Comparison of ENCODE assay signal across 9 mouse cellular contexts in the genomic region with DNA sequence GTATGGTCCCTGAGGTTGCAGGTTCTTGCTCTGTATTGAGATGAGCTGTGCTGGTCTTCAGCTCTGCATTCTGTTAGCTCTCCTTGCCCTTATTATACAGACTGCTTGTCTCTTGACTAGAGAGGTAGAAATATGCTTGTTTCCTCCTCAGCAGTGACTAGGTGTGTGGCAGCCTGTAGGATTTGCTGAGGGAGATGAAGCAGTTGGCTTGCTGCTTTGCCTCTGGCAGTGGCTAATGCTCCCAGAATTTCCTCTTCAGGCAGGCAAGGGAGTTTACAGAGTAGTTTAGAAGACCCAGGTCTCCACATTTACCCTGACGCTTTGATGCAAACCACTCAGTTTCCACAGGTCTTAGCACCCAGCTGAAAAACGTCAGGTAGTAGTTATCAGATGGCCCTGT.
DNase-seq lines count a peak whose midpoint lies in the region.
"Had no signal": no experiment of that assay in that cellular context is flagged by ENCODE, and none has a peak within 500 bp of the region (broad histone marks: within the 10 kb centered on the region; RNA-seq: fewer than 3 reads in every experiment).

No protein-coding gene starts in this region.

- intact Hi-C loops in heart, postnatal 25 days (cut with DNase I) = loop anchor here (5.0 to 10.0 kb wide), 2 partner anchors 61 to 169 kb away; no protein-coding TSS in a partner anchor

- DNase-seq in heart, adult 11 months = peak; percentile 78
- no peak for DNase-seq in heart, postnatal 25 days (ENCODE audit: low spot score)
- peak; percentile 0 to 12 for DNase-seq in kidney, postnatal 25 days
- DNase-seq in kidney, postnatal 14 days = no peak
- DNase-seq in right cerebral cortex, postnatal 25 days = peak; percentile 11
- no peak for DNase-seq in right cerebral cortex, adult 18-20 months
- DNase-seq in natural killer cell, adult 2 months (ENCODE audit: low spot score in 2 of 2) = no peak
- DNase-seq: gastrocnemius, postnatal 14 days; spleen, adult 18-20 months had no signal

Comparison
In these comparisons a context has a peak if more than half of its experiments do, and no peak if none do; other contexts are left out.
1. DNase-seq: peak in heart, adult 11 months (single experiment), kidney, postnatal 25 days (2 of 2) and right cerebral cortex, postnatal 25 days (single experiment); none in heart, postnatal 25 days (single experiment), kidney, postnatal 14 days (single experiment), right cerebral cortex, adult 18-20 months (single experiment) and natural killer cell, adult 2 months (0 of 2).